Mouse (Mus musculus): ENCODE measurements around the gene Gmnn.

Gmnn gene

DNA sequence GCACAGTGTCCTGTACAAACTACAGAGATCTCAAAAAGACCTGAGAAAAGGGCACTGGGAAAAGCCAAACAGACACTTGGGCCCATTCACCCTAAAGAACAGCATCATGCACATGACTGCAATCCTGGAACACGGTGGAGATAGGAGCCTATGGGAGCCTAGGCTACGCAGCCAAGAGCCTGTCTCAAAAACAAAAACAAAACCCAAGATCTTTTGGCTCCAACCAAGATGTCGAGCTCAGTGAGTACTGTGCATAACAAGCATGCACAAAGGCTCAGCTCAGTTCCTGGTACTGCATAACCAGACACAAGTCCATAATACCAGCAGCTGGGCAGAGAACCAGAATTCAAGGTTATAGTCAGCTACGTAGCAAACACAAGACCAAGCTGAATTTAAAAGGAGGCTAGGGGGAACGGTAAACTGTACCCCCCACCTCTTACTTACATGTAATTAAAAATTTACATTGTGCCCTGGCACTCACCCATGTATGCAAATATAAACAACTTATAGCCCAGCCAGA lies 1.3 kb downstream of the Gmnn start:
- DNase-seq = no peak

DNA sequence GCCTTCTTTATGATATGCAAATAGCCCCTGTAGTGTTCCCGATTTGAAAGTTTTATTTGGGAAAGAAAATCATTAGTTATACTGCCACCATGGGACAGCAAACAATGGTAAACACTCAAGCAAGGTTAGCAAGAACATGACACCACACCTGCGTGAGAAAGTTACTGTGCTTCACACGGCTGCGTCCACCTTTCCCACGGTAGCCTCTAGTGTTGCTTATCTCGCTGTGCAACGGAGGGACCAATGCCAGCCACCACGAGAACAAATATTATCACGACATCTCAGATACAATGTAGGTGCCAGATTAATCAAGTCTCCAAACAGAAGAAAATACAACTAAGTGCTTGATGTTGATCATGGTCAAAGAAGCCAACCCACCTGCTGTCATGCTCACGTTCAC lies 2.3 kb downstream of the Gmnn start:
- no peak for DNase-seq

DNA sequence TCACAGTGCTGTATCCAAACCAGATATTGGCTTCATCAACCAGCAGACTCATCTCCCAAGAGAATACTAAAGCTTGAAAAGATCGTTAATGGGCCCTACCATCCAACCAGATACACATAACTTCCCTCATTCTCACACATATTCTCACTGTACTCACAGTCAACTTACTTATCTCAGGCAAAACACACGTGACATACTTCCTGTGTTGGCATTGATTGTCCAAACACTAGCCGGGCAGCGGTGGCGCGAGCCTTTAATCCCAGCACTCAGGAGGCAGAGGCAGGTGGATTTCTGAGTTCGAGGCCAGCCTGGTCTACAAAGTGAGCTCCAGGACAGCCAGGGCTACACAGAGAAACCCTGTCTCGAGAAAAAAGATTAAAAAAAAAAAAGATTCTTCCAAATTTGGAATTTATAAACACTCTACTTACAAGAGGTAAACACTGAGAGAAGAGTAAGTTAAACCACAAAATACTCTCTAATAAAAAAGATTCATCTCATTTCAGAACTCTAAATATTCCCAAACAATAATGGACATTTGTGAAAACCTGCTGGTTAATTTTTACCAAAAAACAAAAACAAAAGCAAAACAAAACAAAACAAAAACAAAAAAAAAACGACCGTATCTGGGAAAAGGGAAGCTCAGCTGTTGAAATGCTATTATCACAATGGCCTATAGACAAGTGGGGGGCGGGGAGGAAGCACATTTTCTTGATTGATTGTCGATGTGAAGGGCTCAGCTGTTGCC lies 3.7 kb downstream of the Gmnn start:
- DNase-seq = no peak

DNA sequence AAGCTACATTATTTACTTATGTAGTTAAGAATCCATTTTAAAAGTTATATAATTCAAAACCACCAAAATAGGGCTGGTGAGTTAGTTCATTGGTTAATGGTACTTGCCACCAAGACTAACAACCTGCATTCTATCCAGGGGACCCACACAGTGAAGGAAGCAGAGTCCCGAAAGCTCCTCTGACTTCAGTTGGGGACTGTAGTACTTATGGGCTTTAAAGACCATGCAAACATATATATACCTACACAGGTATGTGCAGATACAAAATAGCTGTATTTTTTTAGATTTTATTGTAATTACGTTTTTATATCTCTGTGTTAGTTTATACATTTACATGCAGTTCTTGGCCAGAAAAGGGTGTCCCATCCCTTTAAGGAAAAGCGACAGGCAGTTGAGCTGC lies 5.0 kb downstream of the Gmnn start:
- no peak for DNase-seq

DNA sequence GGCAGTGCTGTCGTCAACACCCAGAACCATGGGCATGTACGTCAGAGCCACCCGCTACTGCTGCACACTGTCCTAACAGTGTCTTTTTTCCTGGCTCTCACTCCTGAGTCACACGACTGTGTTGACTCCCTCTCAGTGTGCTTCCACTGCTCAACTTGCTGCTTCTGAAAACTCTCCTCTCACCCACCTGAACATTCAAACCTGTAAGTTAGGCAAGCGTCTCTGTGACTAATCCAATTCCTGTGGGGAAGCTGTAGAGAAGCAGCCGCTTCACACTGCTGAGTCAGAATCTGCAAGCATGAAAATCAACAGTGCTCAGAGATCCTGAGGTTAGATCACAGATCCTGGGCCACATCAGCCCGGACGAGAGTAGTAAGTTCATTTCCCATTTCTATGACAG lies 10.3 kb downstream of the Gmnn start:
- no peak for DNase-seq

DNA sequence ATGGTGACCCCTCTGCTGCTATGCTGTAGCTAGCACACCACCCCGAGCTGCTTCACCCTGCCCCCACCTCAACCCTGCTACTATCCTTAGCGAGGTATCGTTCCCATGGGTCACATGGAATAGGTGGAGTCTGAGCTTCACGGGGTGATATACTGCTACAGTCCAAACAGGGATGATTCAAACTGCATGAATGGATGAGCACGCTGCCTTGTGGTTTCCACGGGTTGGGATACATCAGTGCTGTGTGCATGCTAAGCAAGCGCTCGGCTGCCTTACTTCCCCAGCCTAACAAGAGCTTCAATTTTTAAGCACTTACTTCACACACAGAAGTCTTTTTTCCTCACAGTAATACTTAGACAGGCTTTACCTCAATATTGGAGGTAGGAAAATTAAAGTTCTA lies 10.9 kb downstream of the Gmnn start:
- no peak for DNase-seq

DNA sequence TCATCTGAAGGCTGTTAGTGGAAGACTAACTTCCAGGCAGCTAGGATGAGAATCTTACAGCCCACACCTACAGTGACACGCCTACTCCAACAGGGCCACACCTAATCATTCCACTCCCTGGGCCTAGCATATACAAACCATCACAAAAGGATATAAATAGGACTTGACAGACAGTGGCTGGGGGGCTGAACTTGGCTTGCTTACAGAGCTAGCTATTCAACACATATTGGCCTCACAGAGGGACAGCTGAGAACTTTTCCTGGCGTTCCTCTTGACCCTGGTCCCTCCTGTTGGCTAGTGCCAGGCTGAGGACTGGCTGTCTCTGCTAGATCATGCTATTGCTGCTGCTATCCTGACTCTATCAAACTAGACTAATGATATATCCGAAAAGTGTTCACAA lies 13.9 kb downstream of the Gmnn start:
- no peak for DNase-seq

DNA sequence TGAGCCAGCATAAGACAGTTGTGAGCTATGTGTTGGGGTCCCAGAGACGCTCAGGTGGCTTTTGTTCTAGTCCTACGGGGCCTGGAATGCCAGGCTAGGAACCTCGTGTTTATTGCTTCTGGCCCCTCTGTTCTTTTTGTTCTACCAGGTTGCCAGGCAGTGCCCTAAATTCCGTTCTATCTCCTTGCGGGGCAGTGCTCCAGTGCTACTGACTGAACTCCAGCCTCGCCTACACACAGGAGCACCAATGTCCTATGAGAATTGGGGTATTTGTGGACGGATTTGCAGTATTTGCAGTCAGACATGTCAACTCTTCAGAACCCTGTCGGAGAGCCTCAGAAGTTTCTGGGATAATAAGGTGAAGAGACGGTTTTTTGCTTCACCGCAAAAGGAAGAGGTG lies 20.7 kb downstream of the Gmnn start, which contains the start of gene Armh2:
Gene Armh2, plus strand, starts transcription at position 205 of the 400 bp plus-strand sequence.
- no peak for DNase-seq

DNA sequence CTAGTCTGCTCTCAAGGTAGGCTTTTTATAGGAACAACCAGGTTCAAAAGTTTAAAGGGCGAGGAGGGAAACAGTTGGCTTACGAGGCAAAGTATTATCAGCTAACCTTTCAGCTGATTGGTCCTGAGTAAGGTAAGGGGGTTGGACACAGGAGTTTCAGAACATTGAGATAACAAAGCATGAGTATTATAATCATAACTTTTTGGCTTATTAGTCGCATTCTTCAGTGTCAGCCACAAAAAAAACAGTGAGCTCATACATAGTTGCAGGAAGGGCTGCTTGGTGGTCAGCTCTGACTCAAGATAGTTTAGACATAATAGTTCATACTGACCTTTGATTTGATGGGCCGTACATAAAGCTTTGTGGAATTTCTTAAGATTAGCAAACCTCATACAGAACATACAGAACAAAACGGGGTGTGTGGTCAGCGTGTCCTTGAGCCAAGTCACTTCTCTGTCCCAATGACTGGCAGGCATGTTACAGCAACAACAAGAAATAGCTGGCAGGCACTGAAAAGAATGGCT lies 26.1 kb downstream of the Gmnn start:
- DNase-seq = no peak

DNA sequence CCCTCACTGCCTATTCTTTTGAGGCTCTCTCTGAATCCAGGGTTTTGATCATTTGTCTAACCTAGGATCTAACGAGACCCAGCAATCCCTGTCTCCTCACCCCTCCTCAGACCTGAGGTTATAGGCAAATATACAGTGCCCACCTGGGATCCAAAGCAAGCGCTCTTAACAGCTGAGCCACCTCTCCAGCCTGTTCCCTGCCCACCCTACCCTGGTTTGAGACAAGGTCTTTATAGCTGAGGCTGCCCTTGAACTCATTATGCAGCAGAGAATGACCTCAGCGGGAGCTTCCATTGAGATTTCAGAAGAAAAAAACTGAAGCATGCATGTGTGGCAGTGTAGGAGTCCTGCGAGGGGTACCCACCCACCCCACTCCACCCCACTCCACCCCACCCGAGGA lies 27.2 kb downstream of the Gmnn start:
- DNase-seq = no peak

DNA sequence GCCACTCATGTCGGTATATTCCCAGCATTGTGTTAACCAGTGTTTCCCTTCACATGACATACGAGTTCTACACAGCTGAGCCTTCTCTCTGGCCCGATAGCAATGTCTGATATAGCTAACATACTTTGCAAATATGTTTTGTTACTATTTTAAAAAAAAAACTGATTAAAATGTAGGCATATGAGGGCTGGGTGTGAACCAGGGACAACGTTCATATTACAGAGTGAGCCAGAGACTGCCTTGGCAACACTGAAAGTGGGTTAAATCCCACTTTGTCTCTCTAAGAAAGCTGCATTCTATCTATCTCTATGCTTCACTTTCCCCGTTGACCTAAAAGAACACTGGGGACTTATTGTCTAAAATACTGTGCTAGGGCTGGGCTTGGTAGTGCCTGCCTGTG lies 32.6 kb downstream of the Gmnn start:
- no peak for DNase-seq

DNA sequence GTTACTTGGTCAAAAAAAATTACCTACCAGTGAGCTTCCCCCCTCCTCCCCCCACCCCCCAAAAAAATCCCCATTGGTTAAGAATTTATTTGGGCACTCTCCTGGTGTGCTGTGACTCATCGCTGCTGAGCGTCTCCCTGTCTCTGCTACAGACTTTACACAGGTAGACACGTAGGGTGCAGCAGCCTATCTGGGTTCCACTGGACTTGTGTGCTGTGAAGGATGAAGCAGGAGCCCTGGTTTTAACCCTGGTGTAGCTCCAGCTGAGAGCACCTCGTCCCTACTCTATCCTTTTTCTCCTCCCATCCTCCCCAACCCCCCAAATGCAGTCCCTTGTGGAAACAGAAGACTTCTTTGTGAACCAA lies 37.3 kb downstream of the Gmnn start:
- no peak for DNase-seq

DNA sequence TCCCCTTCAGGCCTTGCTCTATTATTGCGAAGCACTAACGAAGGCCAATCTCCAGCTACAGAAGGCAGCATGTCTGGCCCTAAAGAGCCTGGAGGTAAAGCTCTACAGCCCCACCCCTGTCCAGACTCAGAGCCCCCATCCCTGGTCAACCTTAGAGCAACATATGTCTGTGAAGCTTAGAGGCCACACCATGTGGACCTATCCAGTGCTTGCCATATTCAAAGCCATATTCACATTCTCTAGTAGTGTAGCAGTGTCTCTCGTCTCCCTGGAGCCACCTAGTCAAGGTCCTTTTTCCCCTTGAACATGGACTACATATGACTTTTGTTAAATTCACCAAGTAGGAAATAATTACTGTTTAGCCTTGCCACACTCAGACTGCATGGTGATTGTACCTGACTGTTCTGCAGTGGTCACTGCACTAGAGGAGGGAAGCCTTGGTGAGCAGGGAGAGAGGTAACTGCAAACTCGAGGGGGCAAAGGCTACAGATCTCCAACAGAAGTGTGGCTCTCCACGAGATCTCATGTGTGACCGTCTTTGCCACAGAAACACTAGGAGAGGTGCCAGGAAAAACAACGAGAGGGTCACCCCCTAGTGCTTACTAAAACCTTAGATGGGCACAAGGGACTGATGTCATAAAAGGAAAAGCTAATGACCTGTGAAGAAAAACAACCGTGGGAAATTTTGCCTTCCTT lies 37.9 kb downstream of the Gmnn start:
- DNase-seq = no peak

DNA sequence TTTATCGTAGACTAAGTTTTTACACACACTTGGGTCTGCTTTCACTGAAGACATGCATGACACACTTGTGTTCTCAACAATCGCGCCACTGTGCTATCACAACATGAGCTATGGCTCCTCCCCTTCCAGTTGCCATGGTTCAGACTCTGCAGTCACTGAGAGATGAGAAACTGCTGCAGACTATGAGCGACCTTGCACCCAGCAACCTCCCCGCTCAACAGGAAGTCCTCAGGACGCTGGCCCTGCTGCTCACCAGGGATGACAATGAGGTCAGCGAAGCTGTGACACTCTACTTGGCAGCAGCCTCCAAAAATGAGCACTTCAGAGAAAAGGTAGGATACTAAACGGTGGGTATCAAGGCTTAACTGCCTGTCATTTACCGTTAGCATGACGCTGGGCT lies 40.2 kb downstream of the Gmnn start:
- no peak for DNase-seq

DNA sequence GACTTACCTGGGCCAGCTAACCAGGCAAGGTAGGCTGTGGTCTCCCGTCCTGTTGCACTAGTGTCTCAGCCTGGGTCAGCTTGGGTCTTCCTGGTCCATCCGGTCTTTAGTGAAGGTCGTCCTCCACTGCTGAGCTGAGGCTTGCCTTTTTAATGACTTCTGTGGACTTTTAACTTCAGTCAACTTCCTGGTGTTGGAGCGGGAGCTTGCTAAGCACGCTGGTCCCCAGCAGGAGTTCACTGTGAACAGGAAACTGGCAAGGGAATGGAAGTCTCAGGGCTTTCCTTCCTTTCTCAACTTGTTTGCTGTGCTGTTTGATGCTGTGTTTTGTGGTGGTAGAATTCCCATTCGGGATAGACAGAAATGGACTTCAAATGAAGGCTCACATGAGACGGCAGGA lies 44.0 kb downstream of the Gmnn start:
- DNase-seq = no peak

DNA sequence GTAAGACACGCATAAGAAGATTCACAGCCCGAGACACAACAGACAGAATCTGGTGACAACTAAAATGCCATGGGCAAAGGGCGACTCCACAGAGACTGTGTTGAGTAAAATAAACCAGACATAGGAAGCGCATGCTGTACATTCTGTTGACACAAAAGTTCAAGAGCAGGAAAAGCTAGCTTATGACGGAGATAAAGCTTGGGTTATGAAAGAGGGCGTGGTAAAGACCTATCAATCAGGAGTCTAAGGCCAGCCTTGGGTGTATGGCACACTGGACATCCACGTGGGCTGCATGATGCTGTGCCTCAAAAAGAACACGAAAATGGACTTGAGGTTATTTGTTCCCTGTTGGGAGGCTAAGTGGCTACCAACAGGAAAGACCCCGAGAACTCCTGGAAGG lies 45.3 kb downstream of the Gmnn start:
- no peak for DNase-seq

DNA sequence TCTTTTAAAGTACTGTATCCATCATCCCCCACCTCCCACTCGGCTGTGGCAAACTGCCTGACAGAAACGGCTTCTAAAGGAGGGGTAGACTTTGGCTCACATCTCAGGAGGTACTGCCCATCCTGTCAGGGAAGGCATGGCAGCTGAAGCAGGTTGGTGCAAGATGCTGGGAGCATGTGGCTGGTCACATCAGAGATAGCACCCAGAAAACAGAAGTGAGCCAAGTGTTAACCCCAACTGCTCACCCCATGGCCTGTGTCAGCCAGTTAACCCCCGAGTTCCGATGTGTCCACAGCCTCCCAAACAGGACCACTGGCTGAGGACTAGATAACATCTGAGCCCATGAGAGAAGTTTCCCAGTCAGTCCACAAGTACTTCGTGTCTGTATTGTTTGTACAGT lies 46.1 kb downstream of the Gmnn start:
- DNase-seq = no peak

DNA sequence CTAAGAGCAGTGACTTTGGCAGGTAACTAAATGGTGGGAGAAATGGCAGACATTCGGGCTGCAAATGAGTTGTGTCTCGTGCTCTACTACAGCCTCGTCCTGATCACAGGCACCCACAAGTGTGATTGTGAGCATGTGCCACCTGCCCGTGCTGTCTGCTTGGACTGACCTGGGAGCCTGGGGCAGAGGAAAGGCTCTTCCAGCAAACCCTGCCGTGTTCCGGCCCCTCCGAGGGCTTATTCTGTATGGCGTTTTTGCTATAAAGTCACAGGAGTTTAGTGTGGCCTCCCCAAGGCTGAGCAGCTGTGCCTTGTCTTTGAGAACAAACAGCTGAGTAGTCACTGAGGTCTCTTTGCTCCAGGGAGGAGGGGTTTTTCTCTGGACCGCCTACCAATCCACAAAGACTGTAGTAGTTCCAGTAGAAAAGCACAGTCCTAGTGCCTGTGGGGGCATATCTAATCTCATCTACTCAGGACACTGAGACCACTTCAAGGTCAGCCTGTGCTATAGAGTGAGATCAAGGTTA lies 47.3 kb downstream of the Gmnn start:
- no peak for DNase-seq

DNA sequence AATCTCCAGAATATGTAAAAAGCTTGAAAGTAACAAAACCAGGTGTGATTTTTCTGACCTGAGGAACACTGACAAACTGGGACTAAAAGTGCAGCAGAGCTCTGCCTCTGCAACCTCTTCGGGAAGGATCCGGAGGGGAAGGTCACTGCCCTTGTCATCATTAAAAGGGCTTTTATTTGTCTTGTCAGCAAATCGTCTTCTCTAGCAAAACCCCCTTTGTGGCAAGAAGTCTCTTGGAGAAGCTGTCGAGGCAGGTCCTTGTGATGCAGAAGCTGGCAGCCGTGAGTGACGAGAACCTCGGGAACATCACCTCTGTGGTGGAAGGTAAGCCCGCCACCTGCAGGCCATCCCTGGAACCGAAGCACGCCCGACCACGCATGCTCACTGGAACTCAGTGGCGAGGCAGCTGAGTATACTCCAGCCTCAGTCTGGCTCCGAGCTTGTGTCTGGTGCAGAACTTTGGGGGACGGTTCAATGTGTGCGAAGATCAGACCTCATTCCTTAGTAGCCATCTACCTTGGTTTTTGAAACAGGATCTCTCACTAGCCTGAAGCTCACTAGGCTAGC lies 48.2 kb downstream of the Gmnn start:
- DNase-seq = peak; percentile 71

DNA sequence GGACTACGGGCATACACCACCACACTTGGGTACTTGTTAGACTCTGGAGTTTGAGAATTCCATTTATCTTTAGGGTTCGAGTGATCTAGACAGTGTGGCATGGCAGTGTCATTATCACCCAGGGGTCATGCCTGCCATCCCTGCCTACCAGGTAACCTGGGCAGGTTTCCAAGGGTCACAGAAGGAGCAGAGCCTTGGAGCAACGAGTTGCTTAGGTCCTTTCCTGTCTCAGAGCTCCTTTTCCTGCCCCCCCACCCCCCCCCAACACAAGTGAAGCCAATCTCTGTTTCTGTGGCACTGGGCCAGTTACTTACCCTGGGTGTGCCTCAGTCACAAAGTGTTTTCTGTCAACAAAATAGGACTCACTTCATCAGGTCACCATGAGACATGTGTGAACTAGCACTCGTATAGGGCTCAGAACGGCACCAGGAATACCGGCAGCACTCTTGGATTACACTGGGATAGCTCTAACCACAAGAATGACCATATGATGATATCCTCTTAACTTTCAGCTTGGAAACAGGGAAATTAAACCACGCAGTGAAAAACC lies 49.1 kb downstream of the Gmnn start:
- DNase-seq = no peak

DNA sequence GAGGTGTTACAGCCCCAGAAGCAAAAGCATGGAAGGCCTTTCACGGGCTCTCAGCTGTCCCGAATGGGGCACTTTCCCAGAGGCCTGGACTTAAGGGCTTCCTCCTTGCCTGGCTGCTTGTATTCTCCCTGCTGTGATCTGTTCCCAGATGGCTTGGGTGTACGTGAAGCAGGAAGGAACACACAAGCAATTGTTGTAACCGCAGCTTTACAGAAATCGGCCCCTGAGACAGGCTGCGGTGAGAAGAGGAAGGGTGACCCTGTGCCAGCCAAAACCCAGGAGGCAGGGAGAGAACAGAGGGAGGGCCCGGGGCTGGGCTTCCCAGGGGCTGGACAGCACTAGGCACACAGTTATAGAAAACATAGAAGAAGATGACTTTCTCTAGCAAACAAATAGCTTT lies 50.8 kb downstream of the Gmnn start:
- no peak for DNase-seq

DNA sequence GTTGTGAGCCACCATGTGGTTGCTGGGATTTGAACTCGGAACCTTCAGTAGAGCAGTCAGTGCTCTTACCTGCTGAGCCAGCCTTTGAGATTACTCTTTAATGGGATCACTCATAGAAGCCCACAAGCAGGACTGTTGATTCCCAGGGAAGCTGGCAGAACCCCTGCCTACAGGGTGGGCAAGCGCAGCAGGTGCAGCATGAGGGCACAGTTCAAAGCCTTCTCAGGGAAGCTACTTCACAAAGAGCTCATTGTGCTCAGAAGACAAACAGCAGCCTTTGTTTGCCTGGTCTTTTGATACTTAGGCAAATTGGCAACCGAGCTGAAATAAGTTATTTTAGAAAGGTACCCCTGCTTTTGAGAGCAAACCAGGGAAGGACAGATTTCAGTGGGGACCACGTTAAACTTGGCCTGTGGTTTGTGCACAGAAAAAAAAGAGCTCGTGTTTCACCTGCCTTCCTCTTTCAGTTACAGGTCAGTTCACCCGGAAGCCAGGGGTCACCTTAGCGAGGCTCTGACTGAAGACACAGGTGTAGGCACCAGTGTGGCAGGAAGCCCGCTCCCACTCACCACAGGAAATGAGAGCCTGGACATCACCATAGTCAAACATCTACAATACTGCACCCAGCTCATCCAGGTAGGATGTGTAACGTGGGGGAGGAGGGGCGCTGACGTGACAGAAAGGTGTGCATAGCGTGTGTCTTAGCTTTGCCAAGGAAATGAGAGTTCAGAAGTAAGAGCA lies 51.9 kb downstream of the Gmnn start:
- no peak for DNase-seq

DNA sequence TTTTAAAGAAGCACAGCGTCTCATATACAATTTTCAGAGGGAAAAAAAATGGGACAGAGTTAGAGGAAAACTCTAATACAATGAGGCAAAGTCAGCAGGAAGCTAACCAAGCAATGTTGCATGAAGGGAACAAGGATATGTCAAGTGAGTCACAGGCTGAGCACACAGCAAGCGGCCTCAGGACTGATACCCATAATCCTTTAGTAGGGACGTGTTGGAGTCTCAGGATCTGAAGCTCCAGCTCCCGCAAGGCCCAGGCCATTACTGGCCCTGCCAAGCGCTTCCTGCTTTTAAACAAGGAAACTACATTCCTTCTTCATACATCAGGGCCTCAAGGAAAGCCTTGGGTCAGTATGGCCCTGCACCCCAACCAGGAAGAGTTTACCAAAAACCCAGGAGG lies 59.6 kb downstream of the Gmnn start:
- no peak for DNase-seq
